ENCODE assay signal across 8 mouse cellular contexts in the genomic region with DNA sequence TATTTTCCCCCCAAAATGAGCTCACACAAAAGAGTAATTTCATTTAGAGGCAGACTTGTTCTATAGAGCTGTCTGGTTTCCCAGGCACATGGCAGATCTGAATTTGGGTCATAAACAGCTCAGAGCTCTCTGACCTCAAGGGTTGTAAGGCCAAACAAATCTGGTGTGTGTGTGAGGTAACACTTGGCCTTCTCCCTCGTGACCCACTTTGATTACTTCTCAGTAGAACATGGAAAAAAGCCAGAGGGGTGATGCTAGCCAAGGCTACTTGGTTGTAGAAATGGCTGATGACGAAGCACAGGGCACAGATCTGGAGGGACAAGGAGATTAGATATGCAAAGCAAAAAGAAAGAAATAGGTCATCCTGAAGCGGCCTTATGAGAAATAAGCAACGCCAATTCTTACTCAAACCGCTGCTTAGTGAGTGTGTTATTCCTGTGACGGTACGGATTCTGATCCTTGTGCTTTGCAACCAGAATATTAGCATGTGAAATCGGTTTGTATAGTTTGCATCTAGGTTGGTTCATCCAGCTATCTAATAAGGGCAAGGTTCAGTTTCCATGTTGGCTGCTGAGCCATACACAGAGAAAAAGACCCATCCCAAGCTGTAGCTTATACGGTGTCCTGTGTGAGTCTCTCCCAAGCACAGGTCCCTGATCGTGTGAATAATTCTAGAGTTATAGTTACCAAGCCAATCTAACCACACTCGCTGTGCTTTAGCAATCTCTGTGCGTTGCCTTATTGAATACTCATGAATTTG. TPM values are rescaled to one million over a fixed set of nuclear protein-coding genes. Genes with fewer than 3 reads are reported as not detected.
DNase-seq lines count a peak whose midpoint lies in the region; ATAC-seq lines count a peak whose summit lies in the region.
"Had no signal": no experiment of that assay in that cellular context is flagged by ENCODE, and none has a peak within 500 bp of the region (broad histone marks: within the 10 kb centered on the region; RNA-seq: fewer than 3 reads in every experiment).

No protein-coding gene starts in this region.

- no peak for ATAC-seq in inflammation-experienced regulatory T-cells, adult 6 months

- DNase-seq in kidney, adult 9 months = peak; percentile 37
- DNase-seq in kidney, postnatal 10 days = no peak
- DNase-seq in adrenal gland, postnatal 36 days = peak; percentile 69 to 79
- peak; percentile 52 to 64 for DNase-seq in gastrocnemius, adult 8-10 months (ENCODE audit: low spot score in 2 of 2)
- peak; percentile 65 for DNase-seq in lung, postnatal 25 days (ENCODE audit: low spot score)
- no peak for DNase-seq in frontal cortex, adult 2 months (ENCODE audit: extremely low spot score in 1 of 2, low spot score in 1 of 2)
- DNase-seq: right cerebral cortex, postnatal 25 days had no signal

RNA-seq across cellular contexts. Expression of a gene that starts 15.9 kb away (rescaled TPM):
- total RNA-seq in adrenal gland, postnatal 36 days (2021) = 10 to 100 TPM; 23.4 to 32.6 TPM
- 10 to 100 TPM; 10.1 to 13.5 (median 12.2) TPM for total RNA-seq in gastrocnemius, adult 8-10 months (2022)
- polyA plus RNA-seq in frontal cortex, adult 2 months (2012; rRNA removed) = 36.8 and 42.2 TPM in 2 replicates
- polyA plus RNA-seq in inflammation-experienced regulatory T-cells, adult 6 months (2017; shearing (Covaris generic)) = 10 to 100 TPM; 18.7 to 44.9 (median 25.2) TPM

RNA-seq across cellular contexts. Expression of a gene that starts 44.9 kb away (rescaled TPM):
- 1 to 10 TPM in 1 of 2 experiments, under 1 TPM in 1; 0.86 to 1.5 TPM for total RNA-seq in adrenal gland, postnatal 36 days (2021)
- total RNA-seq in gastrocnemius, adult 8-10 months (2022) = not detected
- polyA plus RNA-seq in frontal cortex, adult 2 months (2012; rRNA removed) = 0.63 and 0.64 TPM in 2 replicates
- 1 to 10 TPM in 2 of 3 experiments, not detected in 1; 1.6 to 2.3 TPM for polyA plus RNA-seq in inflammation-experienced regulatory T-cells, adult 6 months (2017; shearing (Covaris generic))

RNA-seq across cellular contexts. Expression of a gene that starts 44.9 kb away (rescaled TPM):
- 100 to 1,000 TPM; 213 to 239 TPM for total RNA-seq in adrenal gland, postnatal 36 days (2021)
- total RNA-seq in gastrocnemius, adult 8-10 months (2022) = 10 to 100 TPM; 58.7 to 80.0 (median 65.4) TPM
- polyA plus RNA-seq in frontal cortex, adult 2 months (2012; rRNA removed) = 178 and 179 TPM in 2 replicates
- polyA plus RNA-seq in inflammation-experienced regulatory T-cells, adult 6 months (2017; shearing (Covaris generic)) = 10 to 100 TPM; 82.9 to 99.1 (median 84.9) TPM

Comparison
In these comparisons a context has a peak if more than half of its experiments do, and no peak if none do; other contexts are left out.
1. DNase-seq: peak in kidney, adult 9 months (single experiment), adrenal gland, postnatal 36 days (2 of 2), gastrocnemius, adult 8-10 months (2 of 2) and lung, postnatal 25 days (single experiment); none in kidney, postnatal 10 days (single experiment) and frontal cortex, adult 2 months (0 of 2).